Mouse (Mus musculus) thymus, postnatal 4 days (tissue): ENCODE results near the gene Smoc2.

Experiments
- DNase-seq: peaks from one replicate; pipeline ENCODE4 v3.0.0; 2021

The Smoc2 gene

GRCm38 (mm10) chr17:14280425-14280833, 1.1 kb downstream of the Smoc2 start:
- no peak for DNase-seq

GRCm38 (mm10) chr17:14288015-14288616, 8.8 kb downstream of the Smoc2 start:
- DNase-seq: peak; percentile 87

- no peak for DNase-seq
These were observed 14.3 kb downstream of the Smoc2 start for GRCm38 (mm10) chr17:14293617-14294016.

- DNase-seq: no peak
These were observed 15.8 kb downstream of the Smoc2 start for GRCm38 (mm10) chr17:14295146-14295545.

GRCm38 (mm10) chr17:14300361-14300760, 21.1 kb downstream of the Smoc2 start:
- DNase-seq: no peak

- DNase-seq: no peak
These were observed 22.4 kb downstream of the Smoc2 start for GRCm38 (mm10) chr17:14301491-14302344.

- DNase-seq: no peak
These were observed 23.1 kb downstream of the Smoc2 start for GRCm38 (mm10) chr17:14302356-14302755.

GRCm38 (mm10) chr17:14303722-14304121, 24.4 kb downstream of the Smoc2 start:
- no peak for DNase-seq

GRCm38 (mm10) chr17:14309884-14310283, 30.6 kb downstream of the Smoc2 start:
- DNase-seq: no peak

GRCm38 (mm10) chr17:14312440-14312839, 33.1 kb downstream of the Smoc2 start:
- DNase-seq: no peak

- DNase-seq: no peak
These were observed 35.0 kb downstream of the Smoc2 start for GRCm38 (mm10) chr17:14314308-14314707.

GRCm38 (mm10) chr17:14316536-14316935, 37.2 kb downstream of the Smoc2 start:
- no peak for DNase-seq

- DNase-seq: no peak
These were observed 38.1 kb downstream of the Smoc2 start for GRCm38 (mm10) chr17:14317439-14317838.

GRCm38 (mm10) chr17:14326156-14326555, 46.9 kb downstream of the Smoc2 start:
- DNase-seq: no peak

- no peak for DNase-seq
These were observed 48.7 kb downstream of the Smoc2 start for GRCm38 (mm10) chr17:14328037-14328436.

- no peak for DNase-seq
These were observed 51.2 kb downstream of the Smoc2 start for GRCm38 (mm10) chr17:14330498-14330897.

GRCm38 (mm10) chr17:14339932-14340557, 60.7 kb downstream of the Smoc2 start:
- no peak for DNase-seq

- no peak for DNase-seq
These were observed 61.4 kb downstream of the Smoc2 start for GRCm38 (mm10) chr17:14340736-14341135.

GRCm38 (mm10) chr17:14342511-14342910, 63.2 kb downstream of the Smoc2 start:
- DNase-seq: no peak

GRCm38 (mm10) chr17:14343442-14343841, 64.1 kb downstream of the Smoc2 start:
- no peak for DNase-seq

- no peak for DNase-seq
These were observed 66.2 kb downstream of the Smoc2 start for GRCm38 (mm10) chr17:14345556-14345955.

- DNase-seq: no peak
These were observed 67.6 kb downstream of the Smoc2 start for GRCm38 (mm10) chr17:14346891-14347290.

GRCm38 (mm10) chr17:14349086-14349814, 69.9 kb downstream of the Smoc2 start:
- DNase-seq: no peak
